Mouse (Mus musculus): ENCODE measurements around the gene Msi2. TPM values are rescaled to one million over a fixed set of nuclear protein-coding genes. Genes with fewer than 3 reads are reported as not detected.

The Msi2 gene
- polyA plus RNA-seq, 1 experiment: 14.2 TPM

DNA sequence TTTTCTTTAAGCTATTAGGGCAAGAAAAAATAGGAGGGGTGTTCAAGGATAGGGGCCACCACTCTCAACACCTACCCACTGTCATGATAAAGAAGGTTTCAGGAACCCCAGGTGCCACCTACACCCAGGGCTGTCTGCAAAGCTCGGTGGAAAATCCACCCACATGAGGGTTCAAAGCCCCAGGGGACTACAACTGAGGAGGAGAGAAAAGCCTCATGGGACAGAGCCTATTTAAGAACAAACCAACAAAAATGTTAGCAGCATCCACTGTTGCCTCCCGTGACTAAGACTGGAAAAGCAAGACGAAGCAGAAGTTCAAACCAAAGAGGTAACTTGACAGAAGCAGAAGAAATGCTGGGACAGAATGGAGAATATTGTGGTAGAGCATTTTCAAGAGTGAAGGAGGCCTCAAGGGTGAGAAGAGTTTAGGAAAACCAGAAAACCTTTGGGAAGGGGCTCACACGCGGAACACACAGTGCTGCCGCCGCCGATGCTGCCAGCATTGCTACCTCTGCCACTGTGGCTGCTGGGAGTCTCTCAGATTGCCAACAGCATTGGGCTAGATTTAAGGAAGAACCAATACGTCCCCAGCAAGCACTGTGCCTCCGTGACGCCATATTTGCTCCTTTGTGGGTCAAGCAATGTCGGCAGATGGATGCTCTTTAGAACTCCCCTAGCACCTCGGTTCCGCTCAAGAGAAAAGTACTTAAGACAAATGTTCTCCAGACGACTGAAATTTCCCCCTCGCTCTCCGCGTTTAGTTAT is 224.3 kb downstream of the Msi2 start:
- TF ChIP-seq CTCF (IDR thresholded peaks at IDR 0.05; ENCODE audit: extremely low read depth, insufficient read depth, insufficient read length, insufficient replicate concordance): no peak
- TF ChIP-seq POLR2A (IDR thresholded peaks at IDR 0.05; ENCODE audit: low read depth, low read length): no peak

DNA sequence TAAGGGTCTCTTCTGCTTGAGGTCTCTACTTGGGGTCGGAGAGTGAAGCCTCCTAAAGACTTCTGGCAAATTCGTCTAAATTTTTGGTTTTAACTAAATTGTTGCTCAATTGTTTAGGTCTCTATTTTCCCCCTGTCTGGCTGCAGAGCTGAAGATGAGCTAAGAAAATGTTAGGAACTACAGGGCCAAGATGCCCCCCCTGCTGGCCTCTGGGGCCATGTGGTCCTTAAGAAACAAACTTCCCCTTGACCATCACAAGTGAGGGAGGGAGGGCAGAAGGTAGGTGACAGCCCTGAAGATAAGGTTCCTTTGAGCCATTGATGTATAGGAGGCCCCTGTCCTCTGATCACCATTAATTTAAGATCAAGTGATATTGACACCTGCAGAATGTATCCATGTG is 225.7 kb downstream of the Msi2 start:
- no peak overlapping the region for H3K4me3 ChIP-seq (ENCODE audit: extremely low read depth, insufficient read depth, insufficient read length)
- no peaks in the 10 kb centered on the region for H3K27me3 ChIP-seq (ENCODE audit: control insufficient read depth, insufficient read depth, low read length)
- no peak for TF ChIP-seq POLR2A (IDR thresholded peaks at IDR 0.05; ENCODE audit: low read depth, low read length)
- TF ChIP-seq CTCF (IDR thresholded peaks at IDR 0.05; ENCODE audit: extremely low read depth, insufficient read depth, insufficient read length, insufficient replicate concordance): no peak
- no peak for DNase-seq (ENCODE audit: low read depth in 1 of 2, low spot score in 2 of 2)
- H3K27ac ChIP-seq (ENCODE audit: insufficient read depth, low read length): no peak overlapping the region
- no peaks in the 10 kb centered on the region for H3K36me3 ChIP-seq (ENCODE audit: control insufficient read depth, insufficient read depth, low read length)
- peaks cover 3% of the 10 kb centered on the region; the same call in 1 of the 2 replicates for H3K4me1 ChIP-seq (ENCODE audit: control insufficient read depth, insufficient read depth, insufficient read length)
- WGBS: 83% methylated on average over 2 of the region's 2 CpGs

More for the DNA sequence above, 224.3 kb downstream of the Msi2 start:
- no peak overlapping the region for H3K4me3 ChIP-seq (ENCODE audit: extremely low read depth, insufficient read depth, insufficient read length)
- DNase-seq (ENCODE audit: low read depth in 1 of 2, low spot score in 2 of 2): peak; percentile 22 to 45
- H3K36me3 ChIP-seq (ENCODE audit: control insufficient read depth, insufficient read depth, low read length): no peaks in the 10 kb centered on the region
- H3K4me1 ChIP-seq (ENCODE audit: control insufficient read depth, insufficient read depth, insufficient read length): peaks cover 3% of the 10 kb centered on the region; the same call in 1 of the 2 replicates
- no peaks in the 10 kb centered on the region for H3K27me3 ChIP-seq (ENCODE audit: control insufficient read depth, insufficient read depth, low read length)
- no peak overlapping the region for H3K27ac ChIP-seq (ENCODE audit: insufficient read depth, low read length)
- WGBS: 79% methylated on average over 18 of the region's 18 CpGs

DNA sequence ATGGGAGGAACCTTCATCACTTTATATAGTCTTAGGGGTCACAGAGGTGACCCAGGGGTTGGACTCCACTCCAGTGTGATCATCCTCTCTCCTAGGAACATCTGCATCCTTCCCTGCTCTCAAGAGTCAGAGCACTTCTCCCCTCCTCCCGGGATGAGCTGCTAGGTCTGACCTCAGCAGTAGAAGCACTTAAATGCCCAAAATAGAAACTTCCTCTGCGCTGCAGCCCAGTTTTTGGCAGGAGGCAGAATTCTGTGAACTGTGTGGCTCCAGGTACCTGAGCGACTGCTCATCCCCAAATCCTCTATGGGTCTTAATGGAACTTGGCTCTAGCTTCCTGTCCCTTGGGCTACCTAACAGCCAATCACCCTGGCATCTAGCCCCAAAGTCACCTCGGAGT is 228.3 kb downstream of the Msi2 start:
- Histone ChIP-seq H3K4me1 (ENCODE audit: control insufficient read depth, insufficient read depth, insufficient read length) (peaks cover 6% of the 10 kb centered on the region; the same call in 1 of the 2 replicates), H3K27ac (ENCODE audit: insufficient read depth, low read length) (no peak overlapping the region)
- WGBS: 70% methylated on average over 4 of the region's 4 CpGs

DNA sequence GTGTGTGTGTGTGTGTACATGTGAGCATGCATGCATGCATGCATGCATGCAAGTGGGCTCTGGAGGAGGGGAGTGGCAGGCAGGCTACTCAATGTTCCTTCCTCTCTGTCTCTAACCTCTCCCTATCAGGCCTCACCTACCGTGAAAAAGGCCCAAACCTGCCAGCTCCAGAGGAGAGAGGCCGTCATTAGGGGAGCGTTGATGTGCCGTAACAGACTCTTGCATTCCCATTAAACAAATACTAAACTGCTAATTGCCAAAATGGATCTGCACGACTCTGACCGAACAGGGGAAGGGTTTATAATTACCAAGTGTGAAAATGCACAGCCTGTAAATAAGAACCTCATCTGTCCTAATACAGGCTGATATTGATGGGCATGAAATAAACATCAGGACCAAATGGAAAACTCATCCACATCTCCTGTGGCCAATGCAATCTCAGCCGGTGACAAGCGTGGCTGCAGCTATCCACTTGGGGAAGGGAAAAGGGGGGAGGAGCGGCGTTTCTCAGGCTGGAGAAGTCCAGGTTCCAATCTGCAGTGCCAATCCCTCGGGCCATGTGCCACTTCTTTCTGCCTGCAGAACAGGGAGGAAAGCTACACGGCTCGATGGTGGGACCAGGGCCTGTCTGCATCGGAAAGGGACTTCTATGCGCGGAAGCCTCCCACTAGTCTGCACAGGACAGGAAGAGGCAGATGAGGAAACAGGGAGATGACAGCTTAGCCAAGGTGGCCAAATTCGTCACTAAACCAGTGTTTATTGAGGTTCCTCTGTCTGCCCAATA is 229.2 kb downstream of the Msi2 start:
- H3K27ac ChIP-seq (ENCODE audit: insufficient read depth, low read length): no peak overlapping the region
- H3K4me1 ChIP-seq (ENCODE audit: control insufficient read depth, insufficient read depth, insufficient read length): peaks cover 6% of the 10 kb centered on the region; the same call in 1 of the 2 replicates
- DNase-seq (ENCODE audit: low read depth in 1 of 2, low spot score in 2 of 2): no peak
- TF ChIP-seq CTCF (IDR thresholded peaks at IDR 0.05; ENCODE audit: extremely low read depth, insufficient read depth, insufficient read length, insufficient replicate concordance) (no peak), POLR2A (IDR thresholded peaks at IDR 0.05; ENCODE audit: low read depth, low read length) (no peak)
- no peaks in the 10 kb centered on the region for H3K36me3 ChIP-seq (ENCODE audit: control insufficient read depth, insufficient read depth, low read length)
- 93% methylated on average over 17 of the region's 17 CpGs for WGBS
- H3K27me3 ChIP-seq (ENCODE audit: control insufficient read depth, insufficient read depth, low read length): no peaks in the 10 kb centered on the region
- H3K4me3 ChIP-seq (ENCODE audit: extremely low read depth, insufficient read depth, insufficient read length): no peak overlapping the region

More for the DNA sequence above, 228.3 kb downstream of the Msi2 start:
- no peak for DNase-seq (ENCODE audit: low read depth in 1 of 2, low spot score in 2 of 2)
- Histone ChIP-seq H3K36me3 (ENCODE audit: control insufficient read depth, insufficient read depth, low read length) (no peaks in the 10 kb centered on the region), H3K4me3 (ENCODE audit: extremely low read depth, insufficient read depth, insufficient read length) (no peak overlapping the region), H3K27me3 (ENCODE audit: control insufficient read depth, insufficient read depth, low read length) (no peaks in the 10 kb centered on the region)
- TF ChIP-seq POLR2A (IDR thresholded peaks at IDR 0.05; ENCODE audit: low read depth, low read length) (no peak), CTCF (IDR thresholded peaks at IDR 0.05; ENCODE audit: extremely low read depth, insufficient read depth, insufficient read length, insufficient replicate concordance) (no peak)

DNA sequence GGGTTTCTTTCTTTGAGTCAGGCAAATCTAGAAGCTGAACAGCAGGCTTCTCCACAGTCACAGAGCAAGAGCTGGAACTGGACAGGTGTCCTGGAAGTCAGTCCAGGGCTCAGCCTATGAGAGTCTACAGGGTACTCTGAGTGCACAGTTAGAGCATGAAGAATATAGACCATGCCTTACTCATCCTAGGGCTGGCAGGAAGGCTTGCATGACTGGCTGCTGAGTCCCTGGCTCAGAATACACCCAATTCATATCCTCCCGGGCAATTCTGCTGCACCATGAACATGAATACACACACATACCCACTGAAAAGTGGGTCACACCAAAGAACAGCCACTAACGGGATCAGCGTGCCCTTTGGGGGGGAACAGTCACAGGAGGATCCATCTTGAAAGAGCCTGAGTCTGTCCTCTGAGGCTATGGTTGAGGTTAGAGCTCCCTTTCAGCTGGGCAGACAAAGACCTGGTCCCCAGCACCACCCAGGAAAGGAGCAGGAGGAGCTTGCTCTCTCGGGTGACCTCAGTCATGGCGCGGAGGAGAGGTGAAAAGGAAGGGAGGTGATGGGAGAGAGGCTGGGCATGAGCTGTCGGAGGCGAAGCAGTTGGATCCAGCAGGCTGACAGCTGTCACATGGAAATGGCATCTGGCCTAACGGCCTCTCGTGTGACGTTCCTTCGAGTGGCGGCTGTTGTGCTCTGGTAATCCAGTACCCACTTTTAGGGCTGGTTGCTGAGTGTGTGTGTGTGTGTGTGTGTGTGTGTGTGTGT is 230.0 kb downstream of the Msi2 start:
- no peaks in the 10 kb centered on the region for H3K27me3 ChIP-seq (ENCODE audit: control insufficient read depth, insufficient read depth, low read length)
- H3K4me1 ChIP-seq (ENCODE audit: control insufficient read depth, insufficient read depth, insufficient read length): peaks cover 5% of the 10 kb centered on the region; the same call in 1 of the 2 replicates
- 91% methylated on average over 13 of the region's 13 CpGs for WGBS
- no peak overlapping the region for H3K4me3 ChIP-seq (ENCODE audit: extremely low read depth, insufficient read depth, insufficient read length)
- no peak for DNase-seq (ENCODE audit: low read depth in 1 of 2, low spot score in 2 of 2)
- no peaks in the 10 kb centered on the region for H3K36me3 ChIP-seq (ENCODE audit: control insufficient read depth, insufficient read depth, low read length)
- no peak for TF ChIP-seq POLR2A (IDR thresholded peaks at IDR 0.05; ENCODE audit: low read depth, low read length)
- no peak for TF ChIP-seq CTCF (IDR thresholded peaks at IDR 0.05; ENCODE audit: extremely low read depth, insufficient read depth, insufficient read length, insufficient replicate concordance)
- H3K27ac ChIP-seq (ENCODE audit: insufficient read depth, low read length): no peak overlapping the region

DNA sequence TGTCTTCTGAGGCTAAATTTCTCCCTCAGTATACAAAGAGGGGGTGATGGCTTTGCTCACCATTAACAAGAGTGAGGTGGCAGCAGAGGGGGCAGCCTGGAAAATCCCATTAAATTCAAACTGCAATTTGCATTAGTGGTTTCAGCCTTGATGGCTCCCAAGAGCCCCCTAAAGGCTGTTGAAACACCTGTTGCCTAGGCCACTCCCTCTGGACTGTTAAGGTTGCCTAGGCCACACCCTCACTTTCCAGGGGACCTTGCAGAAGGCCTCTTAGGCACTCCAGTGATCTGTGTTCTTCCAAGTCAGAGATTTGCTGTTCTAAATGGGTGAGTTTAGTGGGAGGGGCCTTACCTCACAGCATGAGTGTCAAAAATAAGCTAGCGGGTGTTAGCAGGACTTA is 232.3 kb downstream of the Msi2 start:
- Histone ChIP-seq H3K27me3 (ENCODE audit: control insufficient read depth, insufficient read depth, low read length) (no peaks in the 10 kb centered on the region), H3K27ac (ENCODE audit: insufficient read depth, low read length) (no peak overlapping the region), H3K4me3 (ENCODE audit: extremely low read depth, insufficient read depth, insufficient read length) (no peak overlapping the region), H3K4me1 (ENCODE audit: control insufficient read depth, insufficient read depth, insufficient read length) (peaks cover 3% of the 10 kb centered on the region; the same call in 1 of the 2 replicates), H3K36me3 (ENCODE audit: control insufficient read depth, insufficient read depth, low read length) (no peaks in the 10 kb centered on the region)
- TF ChIP-seq POLR2A (IDR thresholded peaks at IDR 0.05; ENCODE audit: low read depth, low read length) (no peak), CTCF (IDR thresholded peaks at IDR 0.05; ENCODE audit: extremely low read depth, insufficient read depth, insufficient read length, insufficient replicate concordance) (no peak)
- peak in 1 of 2 experiments; percentile 12 for DNase-seq (ENCODE audit: low read depth in 1 of 2, low spot score in 2 of 2)
- WGBS: 41% methylated on average over 1 of the region's 1 CpGs
